Mouse (Mus musculus): ENCODE data around the gene Spred2. TPM values are rescaled to one million over a fixed set of nuclear protein-coding genes. Genes with fewer than 3 reads are reported as not detected.

Gene Spred2
- total RNA-seq, 2 experiments from 2014 or later: 33.1 to 37.0 TPM

DNA sequence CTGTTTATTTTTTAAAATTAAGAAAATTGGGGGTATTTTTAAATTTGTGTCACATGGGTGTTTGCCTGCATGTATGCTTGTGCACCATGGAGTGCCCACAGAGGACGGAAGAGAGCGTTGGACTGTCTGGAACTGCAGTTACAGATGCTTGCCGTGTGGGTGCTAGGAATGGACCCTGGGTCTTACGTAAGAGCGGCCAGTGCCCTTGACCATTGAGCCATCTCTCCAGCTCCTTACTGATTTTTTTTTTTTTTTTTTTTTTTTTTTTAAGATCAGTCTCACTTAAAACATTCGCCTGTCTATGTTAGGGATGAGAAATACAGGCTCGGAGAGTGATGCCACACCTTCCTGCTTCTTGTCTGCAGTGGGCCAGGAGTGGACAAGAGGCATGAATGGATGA lies 29.7 kb downstream of the Spred2 start:
- DNase-seq: no peak

DNA sequence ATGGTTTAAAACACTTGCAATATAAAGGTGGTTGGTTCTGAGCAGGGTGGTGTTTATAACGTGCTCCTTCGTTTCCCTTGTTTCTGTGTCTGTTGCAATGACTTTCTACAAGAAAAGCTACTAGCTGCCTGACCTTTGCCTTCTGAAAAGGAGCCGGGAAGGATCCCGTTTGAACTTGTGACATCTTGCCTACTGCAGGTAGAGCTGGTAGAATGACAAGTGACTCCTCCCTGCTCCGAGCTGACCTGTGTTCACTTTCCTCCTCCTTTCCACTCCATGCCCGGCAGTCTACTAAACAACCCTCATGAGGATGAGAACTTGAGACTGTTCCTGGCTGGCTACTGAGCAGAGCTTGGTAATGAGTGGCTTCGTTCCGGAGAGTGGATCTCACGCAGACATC lies 30.9 kb downstream of the Spred2 start:
- no peak for DNase-seq

DNA sequence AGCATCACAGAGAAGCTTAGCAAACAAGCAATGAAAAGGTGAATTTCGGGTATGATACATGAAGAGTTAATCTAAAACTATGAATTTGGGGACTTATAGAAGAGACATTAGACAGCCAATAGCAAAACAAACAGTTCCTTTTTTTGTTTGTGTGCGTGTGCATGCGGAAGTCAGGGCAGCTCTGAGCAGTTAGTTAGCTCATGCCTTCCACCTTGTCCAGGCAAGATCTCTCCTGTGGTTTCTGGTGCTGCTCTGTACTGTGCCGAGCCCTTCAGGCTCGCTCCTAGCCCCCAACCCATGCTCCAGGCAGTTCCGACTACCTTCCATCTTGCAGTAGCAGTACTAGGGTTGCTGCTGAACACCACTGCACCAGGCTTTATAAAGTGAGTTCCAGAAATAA lies 31.5 kb downstream of the Spred2 start:
- no peak for DNase-seq

DNA sequence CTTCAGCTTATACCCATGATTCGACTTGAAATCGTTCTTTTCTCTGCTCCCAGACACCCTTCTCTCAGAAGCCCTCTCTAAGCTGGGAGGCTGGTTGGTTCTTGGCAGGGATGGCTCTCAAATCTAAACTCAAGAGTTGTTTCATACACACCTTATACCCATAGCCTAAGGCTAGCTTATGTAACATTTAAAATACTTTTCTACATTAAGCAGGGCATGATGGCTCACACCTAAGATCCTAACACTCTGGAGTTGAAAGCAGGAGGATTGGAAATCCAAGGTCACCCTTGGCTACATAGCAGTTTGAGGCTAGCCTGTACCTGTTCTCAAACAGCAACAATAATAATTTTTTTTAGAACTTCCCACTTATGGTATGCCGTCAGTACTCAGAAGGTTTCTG lies 34.8 kb downstream of the Spred2 start:
- DNase-seq: no peak

DNA sequence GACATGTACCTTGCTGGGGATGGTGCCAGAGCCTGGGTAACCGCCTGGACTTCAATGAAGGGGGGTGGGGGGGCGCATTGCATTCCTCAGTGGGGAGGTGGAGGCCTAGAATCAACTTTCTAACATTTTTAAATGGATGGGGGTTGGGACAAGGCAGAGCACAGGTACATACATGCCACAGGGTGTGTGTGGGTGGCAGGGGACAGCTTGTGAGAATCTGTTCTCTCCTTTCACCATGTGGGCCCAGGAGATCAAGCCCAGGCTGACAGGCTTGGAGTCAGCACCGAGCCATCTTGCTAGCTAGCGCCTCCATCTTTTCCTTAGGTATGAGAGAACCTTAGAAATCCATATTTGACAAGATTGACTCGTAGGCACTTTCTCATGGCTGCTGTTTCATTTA lies 35.7 kb downstream of the Spred2 start:
- no peak for DNase-seq

DNA sequence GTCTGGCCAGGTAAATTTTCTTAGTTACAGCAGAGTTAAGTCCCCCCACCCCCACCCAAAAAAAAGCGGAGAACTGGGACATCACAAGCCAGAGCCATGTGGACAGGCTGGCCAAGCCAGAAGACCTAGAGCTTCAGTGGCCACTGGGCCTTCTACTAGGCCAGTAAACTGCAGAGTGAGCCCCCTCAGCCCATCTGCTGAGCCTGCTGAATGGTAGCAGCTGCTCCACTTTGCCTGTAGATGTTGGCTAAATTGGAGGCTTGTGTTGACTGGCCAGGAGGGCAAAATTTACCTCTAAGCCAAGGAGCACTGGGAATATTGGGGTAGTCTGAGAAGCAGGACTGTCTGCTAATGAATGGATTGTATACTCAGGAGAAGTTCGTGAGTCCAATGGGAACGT lies 36.4 kb downstream of the Spred2 start:
- no peak for DNase-seq

DNA sequence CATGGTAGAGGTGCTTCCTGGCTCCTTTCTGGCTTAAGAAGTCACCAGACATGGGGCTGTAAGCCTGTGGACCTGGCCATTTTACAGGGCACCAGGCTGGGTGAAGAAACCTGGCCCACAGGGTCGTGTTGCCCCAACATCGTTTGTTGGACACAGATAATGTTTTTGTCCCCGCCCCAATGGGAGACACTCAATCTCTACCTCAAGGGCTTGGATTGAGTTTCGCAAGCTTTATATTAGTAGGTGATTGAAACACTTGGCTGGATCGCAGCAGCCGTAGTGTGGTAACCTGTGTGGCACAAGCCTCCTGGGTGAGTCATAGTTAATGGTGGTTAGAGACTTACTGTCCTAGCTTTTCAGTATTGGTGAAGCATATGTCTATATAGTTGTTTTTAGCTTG lies 36.9 kb downstream of the Spred2 start:
- peak; percentile 51 for DNase-seq

DNA sequence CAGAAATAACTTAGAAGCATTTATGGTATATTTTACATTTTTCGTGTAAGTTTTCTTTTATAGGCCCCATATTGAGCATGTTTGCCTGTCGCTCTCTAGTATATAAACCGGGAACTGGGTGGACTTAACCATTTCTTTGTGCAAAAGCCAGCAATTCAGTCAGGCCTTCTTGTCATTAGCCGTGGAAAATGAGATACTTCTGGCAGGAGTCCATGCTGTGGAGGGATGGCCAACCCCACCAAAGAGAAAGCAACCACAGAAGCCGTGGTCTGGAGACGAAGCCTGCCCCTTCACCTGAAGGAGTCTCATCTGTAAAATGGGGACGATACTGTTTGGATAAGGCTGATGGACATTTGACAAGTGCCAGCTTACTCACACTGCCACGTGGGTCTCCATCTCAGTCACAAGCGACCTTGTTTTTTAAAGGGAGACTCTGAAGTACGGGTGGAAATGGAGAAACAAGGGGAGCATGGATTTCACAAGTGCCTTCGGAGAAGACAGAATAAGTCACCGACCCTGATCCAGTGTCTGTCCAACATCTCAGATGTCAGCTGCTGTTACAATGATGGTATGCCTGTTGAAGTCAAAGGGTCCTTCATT lies 37.7 kb downstream of the Spred2 start:
- DNase-seq: no peak

DNA sequence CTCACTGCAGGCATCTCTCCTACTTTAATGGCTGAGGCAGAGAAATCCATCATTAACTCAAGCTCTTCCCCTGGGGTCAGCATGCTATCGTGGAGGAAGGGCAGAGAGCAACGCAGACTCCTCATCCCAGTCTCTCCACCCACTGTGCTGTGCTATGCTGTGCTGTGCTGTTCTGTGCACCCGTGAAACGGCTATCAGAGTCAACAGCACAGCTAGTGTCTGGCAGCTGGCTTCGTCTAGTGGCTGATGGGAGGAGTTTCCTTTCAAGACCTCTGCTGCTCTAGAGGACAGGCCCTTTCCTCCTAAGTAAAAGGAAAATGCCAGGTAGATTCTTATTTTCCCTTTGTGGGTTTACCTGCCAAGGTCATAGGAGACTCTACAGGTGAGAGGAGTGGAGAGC lies 38.6 kb downstream of the Spred2 start:
- DNase-seq: no peak

DNA sequence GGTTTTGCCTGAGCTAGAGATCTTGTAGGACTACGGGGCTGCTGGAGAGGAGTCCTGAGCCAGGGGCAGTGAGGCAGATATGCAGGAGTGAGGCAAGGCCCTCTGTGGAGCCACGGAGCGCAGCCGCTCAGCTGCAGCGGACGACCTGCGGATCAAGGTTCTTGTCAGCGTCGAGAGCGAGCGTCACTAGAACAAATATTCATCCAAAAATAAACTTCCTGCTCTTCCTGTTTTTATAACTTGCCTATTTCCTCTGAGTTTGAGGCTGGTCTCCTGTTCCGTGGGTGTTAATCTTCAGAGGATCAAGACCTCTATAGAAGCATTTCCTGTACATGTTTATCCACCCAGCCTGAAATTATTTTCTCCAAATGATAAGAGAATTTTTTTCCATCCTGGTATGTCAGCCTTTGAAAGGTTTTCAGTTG lies 39.6 kb downstream of the Spred2 start:
- peak; percentile 58 for DNase-seq

DNA sequence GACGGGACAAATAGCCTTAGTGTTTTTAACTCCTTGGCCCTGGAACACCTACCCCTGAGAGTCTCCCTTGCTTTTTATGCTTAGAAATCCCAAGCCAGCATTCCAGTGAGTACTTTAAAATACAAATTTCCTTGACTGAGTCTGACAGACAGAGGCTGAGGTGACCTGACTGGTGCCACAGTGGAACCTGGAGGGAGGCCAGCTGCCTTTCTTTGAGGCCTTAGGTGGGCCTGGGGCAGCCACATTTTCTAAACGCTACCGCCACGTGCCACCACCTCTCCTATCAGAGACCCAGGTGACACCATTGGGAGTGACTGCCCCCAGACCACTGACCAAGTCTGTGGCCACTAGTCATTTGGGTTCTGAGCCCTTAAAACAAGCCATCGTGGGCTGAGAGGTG lies 40.2 kb downstream of the Spred2 start:
- DNase-seq: no peak

DNA sequence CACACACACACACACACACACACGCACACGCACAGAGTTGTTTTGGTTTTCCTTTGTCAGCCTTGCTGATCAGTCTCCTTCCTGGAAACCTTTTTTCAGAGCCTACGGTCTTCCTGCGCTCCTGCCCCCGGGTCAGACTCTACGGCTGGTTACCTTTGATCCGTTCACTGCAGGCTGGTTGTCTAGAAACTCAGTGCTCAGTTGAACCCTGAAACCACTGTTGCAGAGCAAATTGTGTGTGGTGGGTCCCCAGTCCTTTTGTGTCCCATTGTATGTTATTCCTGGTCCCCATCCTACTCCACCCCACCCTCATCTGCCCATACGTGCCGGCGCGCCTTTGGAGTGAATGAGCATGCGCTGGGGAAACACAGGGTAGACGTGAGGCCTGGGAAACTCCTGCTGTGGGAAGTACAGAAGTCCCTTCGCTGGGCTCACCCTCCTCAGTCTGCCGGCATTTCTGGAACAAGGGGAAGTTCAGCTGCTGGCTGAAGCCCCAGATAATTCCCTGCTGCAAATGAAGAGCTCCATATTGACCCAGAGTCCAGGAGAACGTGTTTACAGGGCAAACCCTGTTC lies 40.9 kb downstream of the Spred2 start:
- peak; percentile 36 for DNase-seq

DNA sequence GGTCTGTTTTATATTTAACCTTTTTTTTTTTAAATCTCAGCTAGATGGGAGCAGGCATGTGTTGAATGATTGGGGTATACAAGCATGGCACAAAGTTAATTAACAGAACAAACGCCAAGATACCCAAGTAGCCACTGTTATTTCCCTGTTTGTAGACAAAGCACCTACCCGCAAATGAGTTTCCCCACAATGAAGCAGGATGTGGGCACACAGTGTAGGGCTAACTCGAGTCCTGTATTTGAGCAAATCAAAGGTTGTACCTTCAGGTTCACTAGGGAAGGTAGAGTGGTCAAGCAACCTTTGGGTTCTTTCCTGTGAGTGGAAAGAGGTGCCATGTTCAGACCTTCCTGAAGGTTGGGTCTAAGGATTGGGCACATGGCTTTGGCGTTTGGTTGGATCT lies 41.5 kb downstream of the Spred2 start:
- DNase-seq: no peak

DNA sequence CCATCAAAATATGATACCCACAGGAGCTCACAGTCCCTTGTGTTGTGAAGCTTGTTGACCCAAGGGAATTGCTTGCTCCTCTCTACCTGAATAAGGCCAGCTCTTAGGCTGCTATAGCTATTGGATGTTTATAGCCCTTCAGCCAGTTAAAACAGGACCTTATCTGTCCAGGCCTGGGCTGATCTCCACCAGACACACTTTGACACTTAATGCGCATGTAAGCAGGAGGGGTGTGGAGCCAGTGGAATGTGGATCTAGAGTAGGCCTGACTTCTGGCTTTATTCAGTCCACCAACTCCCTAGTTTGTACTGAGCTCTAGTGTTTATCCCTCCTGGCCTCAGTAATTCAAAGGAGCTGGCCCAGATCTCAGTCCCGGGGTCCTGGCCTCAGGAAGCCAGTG lies 42.1 kb downstream of the Spred2 start:
- DNase-seq: no peak

DNA sequence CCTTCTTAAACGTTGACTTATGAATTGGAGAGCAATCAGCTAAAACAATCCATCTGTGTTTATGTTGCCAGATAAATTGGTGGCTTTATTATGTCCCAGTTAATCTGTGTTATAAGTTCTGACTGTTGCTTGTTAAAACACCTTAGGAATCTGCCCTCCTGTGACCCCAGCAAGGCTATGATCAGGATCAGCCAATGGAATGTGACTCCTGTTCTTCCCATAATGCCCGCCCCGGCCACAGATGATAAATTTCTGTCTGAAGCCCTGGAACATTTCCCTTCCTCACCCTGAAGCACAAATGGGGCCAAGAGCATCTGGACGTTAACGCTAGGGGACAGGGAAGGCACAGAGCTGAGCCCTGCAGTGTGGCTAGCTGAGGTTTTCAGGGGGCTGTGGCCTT lies 45.4 kb downstream of the Spred2 start:
- DNase-seq: no peak

DNA sequence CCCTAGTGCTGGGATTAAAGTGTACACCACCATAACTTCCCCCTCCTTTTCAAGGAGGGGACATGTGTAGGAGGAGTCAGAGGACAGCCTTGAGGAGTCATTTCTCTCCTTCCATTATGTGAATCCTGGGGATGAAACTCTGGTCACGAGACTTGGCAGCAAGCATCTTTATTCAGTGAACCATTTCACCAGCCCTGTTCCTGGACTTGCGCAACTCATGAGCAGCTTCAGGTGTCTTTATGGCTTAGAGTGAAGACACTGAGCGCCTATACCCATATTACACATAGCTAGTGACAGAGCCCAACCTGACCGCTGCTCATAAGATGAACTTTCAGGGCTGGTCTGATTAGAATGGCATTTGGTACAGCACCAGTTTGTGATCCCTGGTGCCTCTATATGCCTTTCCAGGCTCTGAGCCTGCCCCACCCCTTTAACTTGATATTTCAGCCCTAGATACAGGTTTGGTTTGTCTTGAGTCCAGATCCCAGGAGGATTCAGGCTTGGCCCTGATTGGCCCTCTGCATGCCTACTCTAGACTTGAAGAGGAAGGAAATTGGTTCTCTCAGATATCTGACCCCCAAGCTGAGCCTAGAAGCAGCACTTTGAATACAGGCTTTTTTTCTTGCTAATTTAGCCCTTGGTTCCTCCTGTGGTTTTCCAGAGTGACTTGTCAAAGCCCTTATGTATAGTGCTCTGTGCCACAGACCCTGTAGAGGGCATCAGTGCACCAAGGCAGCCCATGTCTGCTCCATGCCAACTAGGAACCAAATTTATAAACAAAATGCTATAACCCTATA lies 48.0 kb downstream of the Spred2 start:
- DNase-seq: no peak

DNA sequence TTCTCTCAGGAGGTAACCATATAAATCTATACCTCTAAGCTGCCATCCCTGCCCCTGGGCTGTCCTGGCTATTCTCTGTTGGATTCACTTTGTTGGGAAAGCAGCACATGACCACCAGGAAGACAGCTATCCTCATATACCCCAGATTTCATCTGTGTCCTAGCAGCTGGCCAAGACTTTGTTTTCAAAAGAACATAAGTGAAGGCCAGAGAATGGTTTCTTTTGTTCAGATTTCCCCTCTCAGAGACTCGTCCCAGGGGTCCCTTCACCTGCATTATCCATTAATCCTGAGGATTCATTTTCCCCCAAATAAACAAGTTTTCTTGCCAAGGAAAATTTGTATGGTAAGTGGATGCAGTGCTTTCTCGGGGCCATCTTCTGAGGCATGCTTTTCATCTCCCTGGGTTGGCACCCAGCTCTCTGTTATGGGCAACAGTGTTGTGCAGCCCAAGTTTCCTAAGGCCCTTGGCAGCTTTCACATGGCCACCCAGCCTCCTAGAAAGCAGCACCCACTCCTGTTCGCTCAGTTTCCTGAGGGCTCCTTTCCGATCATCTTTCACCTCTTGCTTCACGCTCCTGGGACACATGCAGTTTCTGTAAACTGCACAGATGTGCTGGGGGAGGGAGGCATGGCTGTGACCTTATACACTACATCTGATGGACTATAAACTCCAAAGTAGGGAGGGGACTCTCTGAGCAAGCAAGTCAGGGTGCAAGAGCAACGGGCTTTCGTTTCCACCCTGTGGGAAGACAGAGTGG lies 49.0 kb downstream of the Spred2 start:
- no peak for DNase-seq

DNA sequence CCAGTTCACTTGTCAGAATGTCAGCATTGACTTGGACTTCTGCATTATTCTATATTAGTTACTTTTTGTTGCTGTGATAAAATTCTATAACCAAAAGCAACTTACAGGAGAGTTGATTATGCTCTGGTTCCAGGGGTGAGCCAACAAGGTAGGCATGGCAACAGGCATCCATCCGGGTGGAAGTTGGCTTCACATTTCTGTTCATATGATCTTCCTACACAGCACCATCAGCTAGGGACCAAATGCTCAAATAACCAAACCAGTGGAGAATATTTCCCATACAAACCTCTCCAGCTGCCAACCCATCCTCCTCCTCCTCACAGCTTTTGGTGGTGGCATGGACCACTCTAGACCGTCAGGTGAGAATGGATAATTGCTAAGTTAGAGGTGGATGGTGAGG lies 51.9 kb downstream of the Spred2 start:
- DNase-seq: no peak

DNA sequence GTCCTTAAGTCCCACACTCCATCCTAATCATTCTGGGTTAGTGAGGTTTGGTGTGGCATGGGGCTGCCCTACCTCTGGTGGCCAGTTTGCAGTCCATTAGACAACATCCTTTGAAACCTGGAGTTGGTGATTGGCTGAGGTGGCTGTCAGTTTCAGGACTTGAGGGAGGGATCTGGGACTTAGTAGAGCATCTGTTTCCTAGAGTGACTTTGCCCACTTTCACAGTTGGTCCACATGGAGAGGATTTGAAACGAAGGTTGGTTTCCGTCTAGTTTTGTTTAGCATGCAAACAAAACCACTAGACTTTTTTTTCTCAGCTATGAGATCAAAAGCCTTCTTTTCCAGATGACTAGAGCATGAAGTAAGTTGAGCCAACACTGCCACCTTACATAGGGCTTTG lies 53.5 kb downstream of the Spred2 start:
- DNase-seq: no peak

DNA sequence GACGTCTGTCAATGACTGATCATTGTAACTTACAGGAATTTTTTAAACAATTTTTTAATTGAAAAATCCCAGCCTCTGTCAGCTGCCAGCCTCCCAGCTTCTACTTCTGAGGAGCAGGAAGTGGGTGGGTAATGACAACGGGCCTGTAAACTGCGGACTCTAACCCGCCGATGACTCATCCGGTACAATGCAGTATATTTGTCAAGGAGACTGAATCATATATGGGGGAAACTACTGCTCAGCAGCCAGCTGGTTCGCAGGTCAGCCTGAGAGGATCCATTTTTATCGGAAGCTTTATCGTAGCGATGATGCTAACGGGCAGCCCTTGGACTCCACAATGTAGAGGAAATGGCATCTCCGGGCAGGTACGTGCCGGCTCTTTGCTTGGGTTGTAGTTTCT lies 55.2 kb downstream of the Spred2 start:
- peak; percentile 60 for DNase-seq

DNA sequence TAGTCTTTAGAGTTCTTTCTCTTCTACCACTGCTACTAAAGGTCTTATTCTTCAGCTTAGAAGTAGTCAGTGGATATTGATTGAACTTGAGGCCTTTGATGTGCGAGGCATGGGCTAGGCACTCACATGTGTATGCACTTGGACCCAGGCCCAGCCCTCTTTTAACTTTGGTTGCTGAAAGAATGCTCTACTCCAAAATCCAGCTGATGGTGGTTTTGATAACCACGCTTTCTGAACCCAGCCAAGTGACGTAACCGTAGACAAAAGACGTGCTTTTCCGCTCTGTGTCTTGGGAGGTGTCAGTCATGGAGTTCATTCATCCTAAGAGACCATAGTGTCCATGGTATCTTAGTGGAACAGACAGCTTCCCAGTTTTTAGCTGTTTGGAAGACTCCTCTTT lies 57.9 kb downstream of the Spred2 start:
- no peak for DNase-seq

DNA sequence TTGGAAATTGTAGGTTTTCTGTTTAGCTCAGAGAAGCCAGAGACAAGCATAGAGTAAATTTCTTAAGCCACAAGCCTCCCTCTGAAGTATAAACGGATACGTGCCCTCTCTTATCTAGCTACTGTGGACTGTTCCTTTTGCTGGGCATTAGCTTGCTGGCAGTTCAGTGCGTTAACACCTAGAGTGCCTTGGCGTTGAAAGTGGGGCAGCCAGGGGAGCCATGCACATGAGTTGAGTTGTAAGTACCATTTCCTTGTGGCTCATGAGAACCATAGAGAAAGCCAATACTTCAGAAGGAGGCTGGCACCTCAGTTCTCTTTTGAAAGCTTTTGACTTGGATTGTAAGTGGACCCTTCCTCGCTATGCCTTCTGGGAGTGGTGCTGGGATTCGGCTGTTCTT lies 58.6 kb downstream of the Spred2 start:
- no peak for DNase-seq

DNA sequence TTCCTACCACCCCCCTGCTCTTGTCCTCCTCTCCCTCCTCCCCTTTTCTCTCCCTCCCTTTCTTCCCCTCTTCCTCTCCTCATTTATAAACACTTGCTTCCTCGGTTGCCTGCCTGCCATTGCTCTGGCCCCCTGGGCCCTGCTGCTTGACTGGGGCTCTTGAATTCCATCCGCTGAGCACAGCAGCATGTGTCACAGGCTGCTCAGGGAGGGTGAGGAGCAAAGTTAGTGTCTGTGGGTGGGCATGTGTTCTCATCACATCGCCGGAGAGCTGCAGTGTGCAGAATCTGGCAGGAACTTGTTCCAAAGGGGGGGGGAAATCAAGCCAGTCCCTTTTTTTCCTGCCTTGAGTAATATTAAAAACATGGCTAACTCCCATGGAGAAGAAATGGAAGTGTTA lies 59.1 kb downstream of the Spred2 start:
- DNase-seq: no peak

Data from adrenal gland, postnatal 10 days (tissue).